Mouse (Mus musculus) gastrocnemius, adult 2 months (tissue): ENCODE measurements around the gene Kras. TPM values are rescaled to one million over a fixed set of nuclear protein-coding genes. Genes with fewer than 3 reads are reported as not detected.

Experiments
- DNase-seq: peaks from one replicate; pipeline ENCODE4 v3.0.0; 2022
- H3K27ac ChIP-seq: fragments of 200-600 bp; 2 replicates; pipeline ENCODE4 v1.8.1; 2022; ENCODE audit warnings: mild to moderate bottlenecking
- H3K4me3 ChIP-seq: fragments of 200-600 bp; 2 replicates; pipeline ENCODE4 v1.8.1; 2022; ENCODE audit warnings: mild to moderate bottlenecking, moderate library complexity
- CTCF ChIP-seq: fragments of 200-600 bp; IDR thresholded peaks from 2 replicates; pipeline ENCODE4 v1.8.1; 2022; ENCODE audit warnings: antibody characterized with exemption, mild to moderate bottlenecking, moderate library complexity
- intact Hi-C: fragments of 180-260 bp; cut with DNase I; formaldehyde crosslinking; loops from one replicate; pipeline ENCODE4 v1.15.1; 2025
- total RNA-seq, 2 experiments: library from RNA; stranded (reverse); gene quantifications; 2 replicates each; pipeline ENCODE4 v1.2.3; 2021

The Kras gene
- total RNA-seq, 2 experiments from 2014 or later: 13.2 to 21.2 TPM

GRCm38 (mm10) chr6:145273971-145274620 is 24.1 kb upstream of the Kras start:
- TF ChIP-seq CTCF: no peak
- intact Hi-C loops: no loop called here
- peak overlapping the region; percentile 40; the same call in 1 of the 2 replicates for H3K27ac ChIP-seq
- no peak for DNase-seq
- H3K4me3 ChIP-seq: no peak overlapping the region

GRCm38 (mm10) chr6:145272142-145272937 is 22.3 kb upstream of the Kras start:
- DNase-seq: no peak
- no peak for TF ChIP-seq CTCF
- H3K4me3 ChIP-seq: no peak overlapping the region
- intact Hi-C loops: no loop called here
- H3K27ac ChIP-seq: no peak overlapping the region

- no peak for DNase-seq
- no peak overlapping the region for H3K27ac ChIP-seq
- intact Hi-C loops: no loop called here
- no peak overlapping the region for H3K4me3 ChIP-seq
- TF ChIP-seq CTCF: no peak
Observed at GRCm38 (mm10) chr6:145269313-145269845, 19.3 kb upstream of the Kras start.

GRCm38 (mm10) chr6:145267692-145268091 is 17.7 kb upstream of the Kras start:
- TF ChIP-seq CTCF: no peak
- H3K4me3 ChIP-seq: no peak overlapping the region
- DNase-seq: no peak
- intact Hi-C loops: no loop called here
- H3K27ac ChIP-seq: no peak overlapping the region

- no peak for DNase-seq
- Histone ChIP-seq H3K4me3 (no peak overlapping the region), H3K27ac (no peak overlapping the region)
- TF ChIP-seq CTCF: no peak
- intact Hi-C loops: no loop called here
Observed at GRCm38 (mm10) chr6:145262314-145262713, 12.3 kb upstream of the Kras start.

GRCm38 (mm10) chr6:145256701-145257073 is 6.6 kb upstream of the Kras start:
- intact Hi-C loops: no loop called here
- Histone ChIP-seq H3K4me3 (0 out of 2 replicates have a peak overlapping the region, but pooled peaks have one; percentile 11), H3K27ac (no peak overlapping the region)
- no peak for TF ChIP-seq CTCF
- no peak for DNase-seq

GRCm38 (mm10) chr6:145255952-145256700 is 6.1 kb upstream of the Kras start:
- Histone ChIP-seq H3K27ac (peak overlapping the region; percentile 46; the same call in 1 of the 2 replicates), H3K4me3 (0 out of 2 replicates have a peak overlapping the region, but pooled peaks have one; percentile 11)
- TF ChIP-seq CTCF: no peak
- no peak for DNase-seq
- intact Hi-C loops: no loop called here

GRCm38 (mm10) chr6:145250820-145251219 is 781 bp upstream of the Kras start:
- H3K4me3 ChIP-seq: peak overlapping the region; percentile 82
- no peak for TF ChIP-seq CTCF
- peak overlapping the region; percentile 87 for H3K27ac ChIP-seq
- DNase-seq: no peak
- intact Hi-C loops: loop anchor here (5.0 kb wide), 1 partner anchor 46 kb away; no protein-coding TSS in a partner anchor

- intact Hi-C loops: loop anchor here (2.0 to 5.0 kb wide), 3 partner anchors 37 to 91 kb away; partner anchors contain the start of genes Casc1 and Etfrf1
- DNase-seq: peak; percentile 68
- Histone ChIP-seq H3K4me3 (peak overlapping the region; percentile 82), H3K27ac (peak overlapping the region; percentile 87)
- no peak for TF ChIP-seq CTCF
Observed at GRCm38 (mm10) chr6:145249291-145250184, 501 bp downstream of the Kras start.

- Histone ChIP-seq H3K4me3 (peak overlapping the region; percentile 82), H3K27ac (no peak overlapping the region)
- no peak for DNase-seq
- TF ChIP-seq CTCF: no peak
- intact Hi-C loops: loop anchor here (2.0 to 5.0 kb wide), 2 partner anchors 36 to 93 kb away; partner anchors contain the start of genes Casc1 and Etfrf1
Observed at GRCm38 (mm10) chr6:145247886-145248285, 2.2 kb downstream of the Kras start.

GRCm38 (mm10) chr6:145246841-145247240 is 3.2 kb downstream of the Kras start:
- intact Hi-C loops: loop anchor here (5.0 kb wide), 1 partner anchor 35 kb away; the partner anchor contains the start of genes Casc1 and Etfrf1
- Histone ChIP-seq H3K27ac (no peak overlapping the region), H3K4me3 (no peak overlapping the region)
- no peak for TF ChIP-seq CTCF
- no peak for DNase-seq
